Mouse (Mus musculus) limb, embryonic 14.5 days (tissue): ENCODE results near the gene Psmb5. TPM values are rescaled to one million over a fixed set of nuclear protein-coding genes. Genes with fewer than 3 reads are reported as not detected.

Experiments
- ATAC-seq: fragments of 200-750 bp; cut with Nextera tagmentation; 2 replicates; pipeline ENCODE4 v1.8.0; 2017; ENCODE audit warnings: low read depth, moderate number of reproducible peaks, moderate TSS enrichment; ENCODE audit not compliant: low FRiP score
- DNase-seq: peaks from one replicate; pipeline ENCODE4 v3.0.0-alpha.2; 2015; ENCODE audit warnings: low spot score
- H3K27ac ChIP-seq: fragments of 300-500 bp; sonication (generic); replicated peaks from 2 replicates; pipeline ENCODE4 v1.5.1; 2014; ENCODE audit warnings: low read depth, mild to moderate bottlenecking, low read length, moderate library complexity, mixed read lengths
- H3K27me3 ChIP-seq: fragments of 300-500 bp; sonication (generic); 2 replicates; pipeline ENCODE4 v1.6.1; 2014; ENCODE audit warnings: low read length, mixed read lengths; ENCODE audit not compliant: control insufficient read depth, insufficient read depth
- H3K36me3 ChIP-seq: fragments of 300-500 bp; sonication (generic); 2 replicates; pipeline ENCODE4 v1.6.1; 2014; ENCODE audit warnings: mild to moderate bottlenecking, low read length, moderate library complexity, mixed read lengths; ENCODE audit not compliant: control insufficient read depth, insufficient read depth
- H3K4me1 ChIP-seq: fragments of 300-500 bp; sonication (generic); 2 replicates; pipeline ENCODE4 v1.6.1; 2014; ENCODE audit warnings: antibody characterized with exemption, low read length, mixed read lengths; ENCODE audit not compliant: control insufficient read depth, insufficient read depth
- H3K4me2 ChIP-seq: fragments of 300-500 bp; sonication (generic); replicated peaks from 2 replicates; pipeline ENCODE4 v1.6.1; 2014; ENCODE audit warnings: low read depth, mild to moderate bottlenecking, low read length, moderate library complexity; ENCODE audit not compliant: severe bottlenecking
- H3K4me3 ChIP-seq: fragments of 300-500 bp; sonication (generic); replicated peaks from 2 replicates; pipeline ENCODE4 v1.5.1; 2014; ENCODE audit warnings: low read length
- H3K9ac ChIP-seq: fragments of 300-500 bp; sonication (generic); 2 replicates; pipeline ENCODE4 v1.6.1; 2014; ENCODE audit warnings: mild to moderate bottlenecking, low read depth, low read length, moderate library complexity; ENCODE audit not compliant: severe bottlenecking
- H3K9me3 ChIP-seq: fragments of 300-500 bp; sonication (generic); 2 replicates; pipeline ENCODE4 v1.6.1; 2016; ENCODE audit warnings: low read length; ENCODE audit not compliant: control insufficient read depth
- POLR2A ChIP-seq: fragments of 200-500 bp; IDR thresholded peaks from 2 replicates; pipeline ENCODE4 v1.8.0; 2012; ENCODE audit warnings: inconsistent platforms, mild to moderate bottlenecking, moderate library complexity, borderline replicate concordance; ENCODE audit not compliant: insufficient read depth, insufficient read length; ENCODE audit errors: extremely low read depth
- WGBS: fragments of 180-500 bp; shearing (Covaris S2); extraction: QIAGEN DNeasy Blood & Tissue Kit; methylation state at CpG from one replicate; pipeline ENCODE4 v1.1.7; 2014; 5-methylcytosine and 5-hydroxymethylcytosine counted together
- polyA plus RNA-seq, 2 experiments: library from polyadenylated mRNA; depleted of rRNA in 1 of 2; stranded (reverse) in 1 of 2; unstranded in 1 of 2; fragments of >200 nt; fragmentation: Nextera tagmentation in 1 of 2; extraction: Ambion mirVana in 1 of 2; gene quantifications; 2 replicates each; pipeline versions ENCODE4 v1.2.1 to v1.2.3; 2012 to 2014

Psmb5 gene
- polyA plus RNA-seq, 2 experiments: 196 to 375 TPM

DNA sequence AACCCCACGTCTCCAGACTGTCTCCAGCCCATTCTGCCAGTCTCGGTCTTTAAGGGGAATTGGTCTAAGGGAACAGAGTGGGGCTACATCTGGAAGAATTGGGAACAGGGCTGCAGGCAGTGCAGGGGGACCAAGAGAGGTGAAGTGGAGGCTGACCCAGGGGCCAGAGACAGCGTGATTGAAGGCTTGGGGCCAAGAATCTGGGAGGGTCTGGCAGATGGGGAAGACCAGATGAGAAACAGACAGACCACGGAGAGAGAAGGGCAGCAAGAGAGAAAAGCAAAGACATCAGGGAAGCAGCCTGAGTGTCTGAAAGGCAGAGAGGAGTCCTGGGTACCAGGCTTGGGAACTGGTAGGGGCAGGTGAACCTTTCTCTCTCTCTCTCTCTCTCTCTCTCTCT lies 22.3 kb upstream of the Psmb5 start:
- Histone ChIP-seq H3K4me2 (peak overlapping the region; percentile 88), H3K27ac (no peak overlapping the region), H3K27me3 (no peaks in the 10 kb centered on the region), H3K4me1 (peaks cover 10% of the 10 kb centered on the region), H3K9me3 (no peaks in the 10 kb centered on the region), H3K9ac (peak overlapping the region; percentile 81), H3K4me3 (peak overlapping the region; percentile 77), H3K36me3 (peaks cover 63% of the 10 kb centered on the region)
- no peak for TF ChIP-seq POLR2A
- ATAC-seq (no peak), DNase-seq (no peak)
- 15% methylated on average over 4 of the region's 4 CpGs for WGBS

DNA sequence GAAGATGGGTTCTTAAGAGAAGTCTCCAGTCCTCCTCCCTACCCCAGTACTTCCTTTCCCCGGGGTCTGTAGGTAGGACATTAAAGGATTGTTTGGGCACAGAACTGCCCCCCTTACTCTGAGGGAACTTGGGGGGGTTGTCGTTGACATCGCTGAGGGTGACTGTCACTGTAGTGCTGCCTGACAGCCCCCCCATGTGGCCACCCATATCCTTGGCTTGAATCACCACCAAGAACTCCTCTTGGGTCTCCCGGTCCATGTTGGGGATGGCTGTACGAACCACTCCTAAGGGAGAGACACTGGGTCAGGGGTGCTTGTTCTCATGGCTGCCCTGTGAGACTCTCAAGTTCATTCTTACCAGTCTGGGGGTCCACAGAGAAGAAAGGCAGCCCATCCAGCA lies 20.4 kb upstream of the Psmb5 start:
- Histone ChIP-seq H3K36me3 (peaks cover 62% of the 10 kb centered on the region), H3K27me3 (no peaks in the 10 kb centered on the region), H3K9me3 (no peaks in the 10 kb centered on the region), H3K27ac (no peak overlapping the region), H3K9ac (no peak overlapping the region), H3K4me2 (no peak overlapping the region), H3K4me3 (no peak overlapping the region), H3K4me1 (peaks cover 10% of the 10 kb centered on the region)
- TF ChIP-seq POLR2A: no peak
- DNase-seq (no peak), ATAC-seq (no peak)
- 69% methylated on average over 5 of the region's 5 CpGs for WGBS

DNA sequence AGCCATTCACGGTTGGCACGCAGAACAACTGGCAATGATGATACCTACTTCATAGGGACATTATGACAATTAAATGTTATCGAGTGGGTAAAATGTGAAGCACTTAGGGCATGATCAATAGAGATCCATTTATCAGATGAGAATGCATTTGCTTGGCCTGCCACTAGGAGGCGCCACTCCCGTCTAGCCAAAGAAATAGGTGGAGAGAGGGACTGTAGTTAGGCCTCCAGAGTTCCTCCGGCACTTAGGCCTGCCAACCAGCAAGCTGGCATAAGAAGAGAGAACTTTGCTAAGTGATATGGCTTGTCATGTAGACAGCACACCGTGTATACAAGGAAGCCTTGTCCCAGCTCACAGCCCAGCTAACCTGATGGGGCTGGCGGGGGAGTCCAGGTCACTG lies 19.1 kb upstream of the Psmb5 start:
- Histone ChIP-seq H3K4me3 (no peak overlapping the region), H3K9me3 (no peaks in the 10 kb centered on the region), H3K27me3 (no peaks in the 10 kb centered on the region), H3K36me3 (peaks cover 63% of the 10 kb centered on the region), H3K4me2 (no peak overlapping the region), H3K9ac (no peak overlapping the region), H3K27ac (no peak overlapping the region), H3K4me1 (peaks cover 10% of the 10 kb centered on the region)
- TF ChIP-seq POLR2A: no peak
- DNase-seq (no peak), ATAC-seq (no peak)
- 57% methylated on average over 8 of the region's 8 CpGs for WGBS

DNA sequence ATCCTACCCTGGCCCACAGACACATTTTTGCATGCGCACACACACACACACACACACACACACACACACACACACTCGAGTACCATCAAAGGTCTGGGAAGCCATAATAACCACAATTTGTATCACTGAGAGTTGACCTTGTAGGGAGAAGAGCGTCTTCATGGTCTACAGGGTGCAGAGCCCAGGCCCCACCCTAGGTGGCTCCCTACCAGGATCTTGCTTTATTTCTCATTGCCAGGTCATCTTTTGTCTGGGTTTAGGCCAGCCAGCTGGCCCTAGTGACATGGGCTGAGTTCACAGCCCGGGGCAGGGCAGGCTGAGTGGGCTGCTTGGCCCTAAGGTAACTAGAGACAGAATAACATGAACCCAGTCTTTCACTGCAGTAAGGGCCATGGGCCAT lies 16.4 kb upstream of the Psmb5 start:
- Histone ChIP-seq H3K4me2 (no peak overlapping the region), H3K4me3 (no peak overlapping the region), H3K9ac (no peak overlapping the region), H3K36me3 (peaks cover 77% of the 10 kb centered on the region), H3K9me3 (no peaks in the 10 kb centered on the region), H3K4me1 (no peaks in the 10 kb centered on the region; the same call in 1 of the 2 replicates), H3K27me3 (no peaks in the 10 kb centered on the region), H3K27ac (no peak overlapping the region)
- DNase-seq: no peak
- no peak for TF ChIP-seq POLR2A
- 88% methylated on average over 4 of the region's 4 CpGs for WGBS
- no peak for ATAC-seq

DNA sequence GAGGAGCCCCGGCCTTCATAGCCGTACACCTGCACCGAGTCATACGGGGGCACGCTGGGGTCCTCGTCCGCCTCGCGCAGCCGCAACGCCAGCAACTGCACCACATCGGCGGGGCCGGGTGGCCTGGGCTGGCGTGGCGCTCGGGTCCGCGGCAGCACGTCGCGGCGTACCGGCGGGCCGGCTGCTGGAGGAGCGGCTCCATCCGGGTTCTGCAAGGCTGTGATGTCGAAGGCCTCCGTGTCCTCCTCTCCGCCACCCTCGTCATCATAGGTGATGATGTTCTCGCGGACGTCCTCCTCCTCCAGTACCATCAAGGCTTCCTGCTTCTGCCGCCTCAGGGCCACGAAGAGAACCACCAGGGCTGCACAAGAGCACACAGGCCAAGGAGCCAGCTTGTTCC lies 14.4 kb upstream of the Psmb5 start:
- ATAC-seq: no peak
- no peaks in the 10 kb centered on the region for H3K27me3 ChIP-seq

DNA sequence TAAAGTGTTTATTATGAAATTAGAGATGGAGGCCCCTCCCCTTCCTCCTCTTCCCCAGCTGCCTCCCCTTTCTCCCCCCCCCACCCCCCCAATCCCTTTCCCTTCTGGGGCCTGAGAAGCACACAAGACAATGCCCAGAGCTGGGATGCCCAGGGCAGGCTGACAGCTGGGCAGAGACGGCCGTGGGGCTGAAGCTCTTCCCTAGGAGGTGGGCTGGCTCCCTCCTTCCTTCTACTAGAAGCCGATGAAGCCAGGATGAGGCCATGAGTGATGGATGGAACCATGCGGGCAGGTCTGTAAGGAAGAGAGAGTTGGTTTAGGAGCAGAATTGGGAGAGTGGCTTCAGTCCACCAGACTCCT lies 13.4 kb upstream of the Psmb5 start:
- no peak for TF ChIP-seq POLR2A
- Histone ChIP-seq H3K4me2 (no peak overlapping the region), H3K9me3 (no peaks in the 10 kb centered on the region), H3K27ac (no peak overlapping the region), H3K36me3 (peaks cover 53% of the 10 kb centered on the region), H3K4me3 (no peak overlapping the region), H3K27me3 (no peaks in the 10 kb centered on the region), H3K4me1 (no peaks in the 10 kb centered on the region), H3K9ac (no peak overlapping the region)
- ATAC-seq (no peak), DNase-seq (no peak)
- 68% methylated on average over 4 of the region's 4 CpGs for WGBS

More for the DNA sequence above, 14.4 kb upstream of the Psmb5 start:
- H3K4me2 ChIP-seq: no peak overlapping the region
- no peak overlapping the region for H3K27ac ChIP-seq
- DNase-seq: no peak
- WGBS: 91% methylated on average over 17 of the region's 37 CpGs
- H3K4me1 ChIP-seq: no peaks in the 10 kb centered on the region
- no peak overlapping the region for H3K4me3 ChIP-seq
- H3K9ac ChIP-seq: no peak overlapping the region
- H3K36me3 ChIP-seq: peaks cover 63% of the 10 kb centered on the region
- H3K9me3 ChIP-seq: no peaks in the 10 kb centered on the region
- no peak for TF ChIP-seq POLR2A
